In the genomic region with DNA sequence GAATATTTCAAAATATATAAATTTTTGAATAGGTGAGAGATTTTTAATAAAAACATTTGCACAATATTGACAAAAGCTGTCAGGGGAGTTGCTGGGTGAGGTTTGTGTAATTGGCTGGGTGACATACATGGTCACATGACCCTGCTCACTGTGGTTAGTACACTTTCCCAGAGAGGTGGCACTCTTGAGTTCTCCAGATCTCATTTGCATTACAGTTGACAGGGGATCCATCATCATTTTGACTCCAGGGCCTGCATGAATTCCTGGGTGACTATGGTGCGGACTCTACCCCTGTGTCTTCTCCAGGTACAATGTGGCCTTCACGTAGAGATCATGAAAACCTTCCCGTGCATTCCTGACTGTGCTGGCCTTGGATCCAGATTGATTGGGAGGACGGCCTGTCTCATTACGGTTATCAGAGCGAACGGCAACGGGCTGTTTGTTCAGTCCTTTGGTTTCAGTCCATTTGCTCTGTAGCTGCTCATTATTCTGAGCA, we compare ENCODE assay signal across 13 mouse cellular contexts.
DNase-seq lines count a peak whose midpoint lies in the region; ATAC-seq and TF ChIP-seq lines count a peak whose summit lies in the region.
"Had no signal": no experiment of that assay in that cellular context is flagged by ENCODE, and none has a peak within 500 bp of the region (broad histone marks: within the 10 kb centered on the region; RNA-seq: fewer than 3 reads in every experiment).

No protein-coding gene starts in this region.

- H3K9me3 ChIP-seq in lung, postnatal 0 days (ENCODE audit: low read length) = no peaks in the 10 kb centered on the region
- H3K9me3 ChIP-seq in hindbrain, embryonic 13.5 days = no peaks in the 10 kb centered on the region
- H3K9me3 ChIP-seq: embryonic facial prominence, embryonic 12.5 days; liver, embryonic 13.5 days had no signal

- H3K79me2 ChIP-seq in myocyte (ENCODE audit: control insufficient read depth, insufficient read depth) = no peaks in the 10 kb centered on the region

- peak; percentile 38 for TF ChIP-seq CTCF in lung, postnatal 0 days (IDR thresholded peaks at IDR 0.05)

- H3K4me2 ChIP-seq in lung, postnatal 0 days (replicated peaks; ENCODE audit: low read depth, low read length) = no peak overlapping the region
- H3K4me2 ChIP-seq in hindbrain, embryonic 13.5 days = no peak overlapping the region
- no peak overlapping the region for H3K4me2 ChIP-seq in myocyte (ENCODE audit: low read depth)
- H3K4me2 ChIP-seq: embryonic facial prominence, embryonic 12.5 days; liver, embryonic 13.5 days had no signal

- H3K27ac ChIP-seq in lung, postnatal 0 days (ENCODE audit: low read length) = no peak overlapping the region
- H3K27ac ChIP-seq in hindbrain, embryonic 13.5 days = peak overlapping the region; percentile 91
- H3K27ac ChIP-seq: embryonic facial prominence, embryonic 12.5 days; left cerebral cortex, adult 2 months; liver, embryonic 13.5 days had no signal

- peak; percentile 86 for ATAC-seq in lung, postnatal 0 days
- no peak for ATAC-seq in hindbrain, embryonic 13.5 days (ENCODE audit: low FRiP score)

- peak; percentile 33 for DNase-seq in adrenal gland, postnatal 14 days
- no peak for DNase-seq in adrenal gland, adult 18-20 months (ENCODE audit: low spot score in 2 of 2)
- DNase-seq in lung, postnatal 0 days (ENCODE audit: low spot score) = peak; percentile 83
- DNase-seq in lung, postnatal 10 days = no peak
- DNase-seq in frontal cortex, postnatal 36 days (ENCODE audit: low spot score in 2 of 2) = no peak
- DNase-seq in right cerebral cortex, postnatal 4 days = no peak
- DNase-seq: cerebellum, postnatal 10 days; kidney, postnatal 25 days; liver, embryonic 13.5 days had no signal

- no peaks in the 10 kb centered on the region for H3K27me3 ChIP-seq in lung, postnatal 0 days (replicated peaks; ENCODE audit: insufficient read depth, low read length)
- no peaks in the 10 kb centered on the region for H3K27me3 ChIP-seq in hindbrain, embryonic 13.5 days
- no peaks in the 10 kb centered on the region for H3K27me3 ChIP-seq in myocyte (ENCODE audit: control insufficient read depth, insufficient read depth, insufficient read length)
- H3K27me3 ChIP-seq: embryonic facial prominence, embryonic 12.5 days; liver, embryonic 13.5 days had no signal

- no peak overlapping the region for H3K9ac ChIP-seq in lung, postnatal 0 days (replicated peaks; ENCODE audit: low read depth)
- no peak overlapping the region for H3K9ac ChIP-seq in hindbrain, embryonic 13.5 days
- H3K9ac ChIP-seq: embryonic facial prominence, embryonic 12.5 days; liver, embryonic 13.5 days had no signal

- H3K4me3 ChIP-seq in lung, postnatal 0 days (ENCODE audit: low read depth, low read length) = no peak overlapping the region
- H3K4me3 ChIP-seq in hindbrain, embryonic 13.5 days = no peak overlapping the region
- H3K4me3 ChIP-seq in myocyte = no peak overlapping the region
- H3K4me3 ChIP-seq: embryonic facial prominence, embryonic 12.5 days; left cerebral cortex, adult 2 months; liver, embryonic 13.5 days had no signal

- no peaks in the 10 kb centered on the region for H3K36me3 ChIP-seq in lung, postnatal 0 days (ENCODE audit: insufficient read depth, low read length)
- H3K36me3 ChIP-seq in hindbrain, embryonic 13.5 days = no peaks in the 10 kb centered on the region
- peaks cover 3% of the 10 kb centered on the region for H3K36me3 ChIP-seq in myocyte (ENCODE audit: control insufficient read depth, insufficient read depth)

- TF ChIP-seq EP300 in lung, postnatal 0 days (IDR thresholded peaks at IDR 0.05) = peak; percentile 39

- no peaks in the 10 kb centered on the region for H3K4me1 ChIP-seq in lung, postnatal 0 days (ENCODE audit: insufficient read depth, low read depth, low read length)
- peaks cover 64% of the 10 kb centered on the region for H3K4me1 ChIP-seq in hindbrain, embryonic 13.5 days (replicated peaks)
- H3K4me1 ChIP-seq: embryonic facial prominence, embryonic 12.5 days; liver, embryonic 13.5 days had no signal

- H3ac ChIP-seq in myocyte (ENCODE audit: control insufficient read depth, insufficient read length) = no peak overlapping the region

- TF ChIP-seq POLR2A in myocyte (IDR thresholded peaks at IDR 0.05; ENCODE audit: insufficient read length, low read depth) = no peak

- 78% methylated on average over 8 of the region's 8 CpGs for WGBS in lung, postnatal 0 days
- 51% methylated on average over 8 of the region's 8 CpGs for WGBS in hindbrain, embryonic 13.5 days

TF ChIP-seq in myocyte, 11 proteins besides CTCF, POLR2A, EP300 and RAD21:
- peak; percentile 80 for TF ChIP-seq USF1 (IDR thresholded peaks at IDR 0.05; ENCODE audit: low read depth)
- no peak for TF ChIP-seq MYOD1 (IDR thresholded peaks at IDR 0.05; ENCODE audit: control insufficient read depth in 1 of 3, insufficient read length in 2 of 3, low read depth in 2 of 3)
- TF ChIP-seq MAX (IDR thresholded peaks at IDR 0.05; ENCODE audit: low read depth) = no peak
- TF ChIP-seq POLR2AphosphoS2 (IDR thresholded peaks at IDR 0.05; ENCODE audit: insufficient read length, low read depth) = no peak
- TF ChIP-seq TCF12 (IDR thresholded peaks at IDR 0.05; ENCODE audit: insufficient read depth, poor library complexity, severe bottlenecking) = no peak

Comparison
In these comparisons a context has a peak if more than half of its experiments do, and no peak if none do; other contexts are left out.
1. DNase-seq: peak in adrenal gland, postnatal 14 days (single experiment) and lung, postnatal 0 days (single experiment); none in adrenal gland, adult 18-20 months (0 of 2), lung, postnatal 10 days (single experiment), frontal cortex, postnatal 36 days (0 of 2) and right cerebral cortex, postnatal 4 days (single experiment).